Mouse (Mus musculus) frontal cortex, adult 2 months (tissue): ENCODE measurements around the gene Pou2f1. TPM values are rescaled to one million over a fixed set of nuclear protein-coding genes. Genes with fewer than 3 reads are reported as not detected.
"Not testable (repeated sequence)": the region's sequence is repeated elsewhere in the genome, so short reads cannot be mapped to it uniquely, and the experiment has no call there.

ENCODE experiments used
- DNase-seq, 2 experiments: peaks; one replicate each; pipeline ENCODE4 v3.0.0; 2022; ENCODE audit warnings: low spot score in 1 of 2; ENCODE audit errors: extremely low spot score in 1 of 2
- polyA plus RNA-seq: library from polyadenylated mRNA; depleted of rRNA; stranded (reverse); fragments of >200 nt; gene quantifications from 2 replicates; pipeline ENCODE4 v1.2.3, GENCODE M21; 2012

Gene Pou2f1
- polyA plus RNA-seq, 1 experiment, result 9.2 TPM

DNA sequence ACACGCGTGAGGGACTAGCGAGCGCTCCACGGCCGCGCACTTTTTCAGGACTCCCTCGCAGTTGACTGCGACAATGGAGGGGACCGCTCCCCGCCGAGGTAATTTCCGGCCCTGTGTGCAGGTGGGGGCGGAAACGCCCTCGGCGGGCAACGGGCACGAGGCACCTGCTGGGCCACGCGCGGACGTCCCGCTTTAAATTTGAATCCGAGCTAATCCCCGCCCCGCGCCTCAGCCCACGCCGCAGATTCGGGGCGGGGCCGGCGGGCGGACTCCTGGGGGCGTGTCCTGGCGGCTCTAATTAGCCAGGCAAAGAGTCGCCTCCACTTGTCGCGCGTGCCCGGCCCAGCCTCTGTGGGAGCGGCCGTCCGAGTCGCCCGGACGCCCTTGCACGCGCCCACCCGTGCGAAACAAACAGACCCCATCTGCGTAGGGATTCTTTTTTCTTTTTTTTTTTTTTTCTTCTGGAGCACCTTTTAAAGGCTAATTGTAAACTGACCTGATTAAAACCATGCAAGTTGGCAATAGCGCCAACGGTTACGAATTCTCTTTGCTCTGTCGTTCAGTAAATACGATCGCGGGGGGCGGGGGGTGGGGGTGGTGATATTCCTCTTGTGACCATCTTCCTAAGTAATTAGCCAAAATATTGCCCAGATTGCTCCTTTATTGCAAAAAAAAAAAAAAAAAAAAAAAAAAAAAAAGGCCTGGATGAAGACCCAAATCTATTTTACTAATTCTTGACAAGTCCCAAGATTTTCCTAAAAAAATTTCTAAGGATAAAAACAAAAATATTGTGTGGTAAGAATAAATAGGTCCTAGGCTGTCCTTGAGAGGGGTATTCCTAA is 924 bp upstream of the Pou2f1 start:
- peak; percentile 84 to 92 for DNase-seq

DNA sequence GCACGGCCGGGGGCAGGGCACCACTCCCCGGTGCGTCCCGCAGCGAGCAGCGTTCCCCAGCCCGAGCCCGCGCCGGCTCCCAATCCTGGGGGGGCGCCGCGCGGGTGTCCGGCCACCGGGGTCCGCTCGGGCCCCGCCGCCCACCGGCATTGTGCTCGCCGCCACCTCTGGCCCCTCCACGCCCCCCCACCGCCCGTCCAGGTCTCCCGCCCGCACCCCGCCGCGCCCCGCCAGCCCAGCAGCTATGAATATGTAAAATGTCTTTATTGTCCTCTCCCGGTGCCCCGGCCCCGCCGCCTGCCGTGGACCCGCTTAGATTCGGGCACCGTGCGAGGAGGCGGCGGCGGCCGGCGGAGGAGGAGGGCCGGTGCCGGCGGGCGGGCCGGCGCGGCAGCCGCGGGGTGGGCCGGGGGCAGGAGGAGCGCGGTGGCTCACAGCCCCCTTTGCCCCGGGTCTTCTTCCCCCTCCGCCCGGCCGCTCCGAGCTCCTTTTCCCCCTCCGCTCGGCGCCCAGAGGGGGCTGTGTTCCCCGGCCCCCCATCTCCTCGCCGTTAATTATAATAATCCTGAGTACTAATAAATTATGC is 481 bp downstream of the Pou2f1 start:
- DNase-seq, result no peak

DNA sequence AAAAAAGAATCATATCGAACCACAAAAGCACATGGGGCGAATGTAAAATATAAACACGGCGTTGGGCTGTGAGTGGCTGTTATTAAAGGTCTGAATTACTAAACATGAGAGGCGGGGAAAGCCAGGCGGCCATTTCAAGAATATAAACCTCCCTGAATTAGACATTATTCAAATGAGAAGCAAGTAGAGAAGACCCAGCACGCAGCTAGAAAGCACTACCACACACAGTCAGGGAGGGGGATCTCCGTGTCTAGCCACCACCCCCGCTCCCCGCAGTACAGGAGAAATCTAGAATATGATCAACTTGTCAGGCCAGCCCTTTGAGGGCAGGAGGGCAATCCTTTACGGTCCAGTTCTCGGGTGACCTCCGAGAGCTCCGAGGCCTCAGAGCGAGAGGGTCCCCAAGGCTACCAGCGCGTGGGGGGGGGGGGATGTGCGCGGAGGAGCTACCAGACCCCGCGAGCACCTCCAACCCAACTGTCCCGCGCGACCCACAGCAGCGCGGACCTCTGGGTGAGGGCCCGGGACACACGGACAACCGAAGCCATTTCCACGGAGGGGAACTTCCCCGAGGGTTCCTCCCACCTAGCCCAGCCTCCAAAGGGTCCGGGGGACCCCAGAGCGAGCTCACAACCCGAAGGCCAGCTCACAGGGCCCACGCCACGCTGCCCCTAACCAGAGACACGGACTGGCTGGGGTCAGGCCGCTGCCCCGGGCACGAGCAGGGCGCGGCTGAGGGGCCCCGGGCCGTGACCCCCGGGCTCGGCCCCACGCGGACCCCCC is 1.2 kb downstream of the Pou2f1 start:
- DNase-seq, result peak; percentile 24 to 68

GRCm38 (mm10) chr1:166000601-166001120 is 1.8 kb downstream of the Pou2f1 start:
- DNase-seq, result peak; percentile 6 to 25

DNA sequence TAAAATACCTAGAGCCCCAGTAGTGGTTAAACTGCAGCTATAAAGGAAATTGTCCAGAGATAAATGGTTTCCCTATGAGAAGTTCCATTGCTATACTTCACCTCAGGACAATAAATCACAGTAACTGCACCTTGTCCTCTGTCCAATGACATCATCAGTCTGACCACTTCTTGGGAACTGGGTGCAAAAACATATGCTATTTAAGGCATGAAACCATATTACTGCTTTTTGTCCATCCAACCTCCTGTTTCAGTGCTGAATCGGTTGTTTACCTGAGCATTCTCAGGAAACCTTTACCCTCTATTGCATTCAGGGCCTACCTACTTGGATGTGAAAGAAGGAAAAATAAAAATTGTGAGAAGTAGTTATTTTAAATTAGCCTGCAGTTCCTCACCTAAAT is 2.8 kb downstream of the Pou2f1 start:
- no peak for DNase-seq

GRCm38 (mm10) chr1:165995661-165996055 is 6.8 kb downstream of the Pou2f1 start:
- DNase-seq, result no peak

- not testable (repeated sequence) for DNase-seq
Observed at GRCm38 (mm10) chr1:165995011-165995660, 7.3 kb downstream of the Pou2f1 start.

DNA sequence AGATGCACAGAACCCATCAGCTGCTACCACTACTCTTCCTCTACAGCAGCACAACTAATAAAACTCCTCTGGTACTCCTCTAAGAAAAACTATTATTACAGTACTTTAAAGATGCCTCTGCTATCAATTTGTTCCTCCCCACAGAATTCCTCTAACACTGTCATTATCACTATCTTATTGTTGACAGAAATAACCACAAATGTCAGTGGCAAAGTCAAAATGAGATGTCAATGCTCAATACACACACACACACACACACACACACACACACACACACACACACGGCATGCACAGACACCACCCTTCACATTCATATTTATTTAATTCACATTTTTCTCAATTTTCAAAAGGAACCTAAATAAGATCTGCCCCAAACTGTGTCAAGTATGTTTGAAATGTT is 8.2 kb downstream of the Pou2f1 start:
- no peak for DNase-seq

GRCm38 (mm10) chr1:165993270-165994156 is 9.0 kb downstream of the Pou2f1 start:
- no peak for DNase-seq

- DNase-seq, result no peak
Observed at GRCm38 (mm10) chr1:165988536-165988935, 13.9 kb downstream of the Pou2f1 start.

DNA sequence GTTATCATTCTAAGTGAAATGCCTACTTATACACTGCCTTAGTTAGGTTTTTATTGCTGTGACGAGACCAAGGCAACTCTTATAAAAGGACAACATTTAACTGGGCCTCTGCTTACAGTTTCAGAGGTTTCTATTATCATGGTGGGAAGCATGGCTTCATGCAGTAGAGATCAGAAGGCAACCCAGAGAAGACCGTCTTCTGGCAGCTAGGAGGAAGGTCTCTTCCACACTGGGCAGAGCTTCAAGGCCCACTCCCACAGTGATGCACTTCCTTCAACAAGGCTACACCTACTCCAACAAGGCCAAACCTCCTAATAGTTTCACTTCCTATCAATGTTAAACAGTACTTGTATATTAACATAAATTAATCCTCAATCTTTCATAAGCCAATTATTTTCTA is 14.4 kb downstream of the Pou2f1 start:
- DNase-seq, result no peak

- DNase-seq, result no peak
Observed at GRCm38 (mm10) chr1:165985743-165986360, 16.6 kb downstream of the Pou2f1 start.

DNA sequence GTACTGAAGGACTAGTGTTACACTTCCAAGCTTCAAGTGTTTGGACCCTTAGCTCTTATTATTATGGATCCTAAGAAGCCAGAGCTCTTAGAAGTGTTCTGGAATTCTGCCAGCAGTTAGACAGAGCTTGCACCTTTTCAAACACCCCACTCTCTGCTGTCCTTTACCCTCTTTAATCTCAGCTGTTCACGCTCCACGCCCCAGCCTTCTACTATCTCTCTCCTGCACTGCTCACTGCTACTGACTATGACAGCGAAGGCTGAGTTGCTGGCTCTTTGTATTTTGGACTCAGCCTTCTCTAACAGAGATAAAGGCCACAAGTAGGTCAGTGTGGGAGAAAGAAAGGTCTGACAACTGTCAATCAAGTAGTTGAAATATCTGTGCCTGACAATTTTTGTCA is 17.3 kb downstream of the Pou2f1 start:
- DNase-seq, result no peak

DNA sequence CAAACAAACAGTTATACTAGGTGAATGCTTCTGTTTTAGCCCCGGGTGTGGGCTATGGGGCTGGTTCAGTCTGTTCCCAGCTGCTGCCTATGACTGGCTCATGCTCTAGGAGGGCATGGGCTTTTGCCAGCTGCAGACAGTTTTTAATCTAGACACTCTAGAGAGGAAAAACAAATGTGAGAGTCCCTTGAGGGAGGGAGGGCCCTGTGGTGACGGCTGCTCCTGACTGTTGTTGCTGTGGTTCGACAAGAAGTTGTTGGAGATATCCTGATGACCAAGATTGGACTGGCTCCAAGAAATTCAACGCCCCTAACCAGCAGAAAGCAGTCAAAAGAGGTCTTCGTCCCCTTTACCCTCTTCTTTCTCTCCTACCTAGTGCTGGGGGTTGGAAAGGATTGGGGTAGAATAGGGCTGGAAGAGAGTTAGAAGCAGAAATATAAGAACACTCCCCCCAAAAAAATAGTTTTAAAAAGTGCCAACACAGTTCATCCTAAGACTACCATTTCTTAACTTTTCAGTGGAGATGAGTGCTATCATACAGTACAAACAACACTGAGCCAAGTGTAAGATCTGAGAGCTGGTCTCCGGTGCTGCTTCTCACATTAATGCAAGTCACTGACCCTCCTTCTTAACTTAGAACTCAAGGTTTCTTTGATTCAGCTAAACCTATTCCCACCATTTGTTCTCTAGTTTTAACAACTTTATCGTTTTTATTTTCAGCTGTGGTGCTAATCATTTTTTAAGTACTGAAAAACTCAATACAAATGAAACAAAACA is 25.6 kb downstream of the Pou2f1 start:
- no peak for DNase-seq

- DNase-seq, result no peak
Observed at GRCm38 (mm10) chr1:165969001-165969690, 33.3 kb downstream of the Pou2f1 start.

DNA sequence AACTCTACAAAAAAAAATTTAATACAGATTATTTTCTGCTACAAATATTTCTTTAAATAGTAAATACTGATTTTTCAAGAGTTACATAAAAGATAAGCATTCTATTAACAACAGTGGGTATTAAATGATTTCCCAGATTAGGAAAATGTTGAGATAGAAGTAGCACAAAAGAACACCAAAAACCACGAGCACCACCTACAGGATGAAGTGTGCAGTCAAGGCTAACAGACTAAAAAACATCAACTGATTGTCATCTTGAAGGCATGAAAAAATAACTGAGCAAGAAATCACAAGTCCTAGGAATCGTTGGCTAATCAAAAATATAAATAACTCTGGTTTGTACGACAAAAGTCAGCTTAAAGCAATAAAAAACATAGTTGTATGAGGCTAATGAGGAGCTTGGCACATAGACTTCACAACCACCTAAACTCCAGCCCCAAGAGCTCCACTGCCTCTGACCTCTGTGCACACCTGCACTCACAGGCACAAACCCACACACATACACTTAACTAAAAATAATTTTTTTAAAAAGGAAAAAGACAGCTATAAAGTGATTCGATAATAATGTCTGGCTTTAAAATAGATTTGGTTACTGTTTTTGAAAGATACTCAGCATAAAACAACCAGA is 35.3 kb downstream of the Pou2f1 start:
- peak in 1 of 2 experiments; percentile 78 for DNase-seq

GRCm38 (mm10) chr1:165966156-165966914 is 36.1 kb downstream of the Pou2f1 start:
- no peak for DNase-seq
